Mouse (Mus musculus): ENCODE measurements around the gene Fam57b.

DNA sequence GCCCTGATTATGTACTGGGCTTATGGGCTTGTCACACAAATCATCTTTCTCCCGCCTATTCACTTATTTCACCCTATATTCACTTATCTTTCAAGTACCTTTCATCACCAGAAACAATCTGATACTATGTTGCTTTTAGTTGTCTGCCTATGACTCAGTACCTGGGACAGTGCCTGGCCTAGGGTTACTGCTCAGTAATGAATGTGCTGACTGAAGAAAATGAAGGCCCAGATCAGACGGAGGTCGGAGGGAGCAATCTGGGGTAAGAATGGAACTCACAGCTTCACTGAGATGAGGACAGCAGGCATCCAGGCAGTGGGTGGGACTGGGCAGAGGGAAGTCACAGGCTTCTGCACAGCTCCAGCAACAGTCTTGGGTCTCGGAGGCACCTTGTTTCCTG, 9.9 kb downstream of the Fam57b start:
- TF ChIP-seq POLR2A (IDR thresholded peaks at IDR 0.05; ENCODE audit: borderline replicate concordance, control insufficient read depth, low read depth, low read length): no peak
- TF ChIP-seq CTCF (IDR thresholded peaks at IDR 0.05; ENCODE audit: control insufficient read depth, insufficient read depth, low read length): no peak
